In the genomic region with DNA sequence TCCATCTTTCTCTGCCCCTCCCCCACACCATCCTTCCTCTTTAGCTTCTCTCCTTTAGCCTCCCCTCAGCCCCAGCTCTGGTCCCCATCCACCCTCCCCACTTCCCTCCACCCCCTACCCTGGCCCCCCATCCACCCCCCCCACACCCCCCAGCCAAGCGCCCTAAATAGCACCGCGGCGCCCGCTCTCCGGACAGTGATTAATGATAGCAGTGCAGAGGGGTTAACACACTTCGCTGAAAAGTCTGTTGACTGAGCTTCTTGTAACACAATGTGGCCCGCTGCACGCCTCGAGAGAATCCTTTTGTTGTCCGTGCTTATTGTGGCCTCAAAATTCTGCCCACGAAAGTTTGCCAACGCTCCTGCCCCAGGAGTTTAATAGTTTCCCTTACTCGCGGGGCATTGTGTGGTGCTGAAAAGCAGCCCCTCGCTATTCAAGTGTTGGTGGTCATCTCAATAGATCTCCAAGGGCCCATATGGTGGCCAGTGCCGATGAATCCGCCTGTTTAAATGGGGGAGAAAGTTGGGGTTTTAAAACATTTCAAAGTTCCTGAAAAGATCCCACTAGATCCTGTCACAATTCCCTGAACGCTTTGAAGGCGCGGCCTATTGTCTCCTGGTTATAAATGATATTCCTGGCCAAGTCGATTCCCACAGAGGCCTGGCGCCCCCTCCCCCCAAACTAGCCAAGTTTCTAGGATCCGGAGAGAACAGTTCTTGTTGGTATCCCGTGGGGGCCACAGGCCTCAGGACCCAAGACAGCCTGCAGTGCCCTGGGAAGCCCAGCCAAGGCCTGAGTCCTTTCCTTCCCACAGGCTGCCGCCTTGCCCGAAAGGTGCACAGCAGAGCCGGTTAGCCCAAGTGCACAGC, we compare ENCODE assay signal across 8 mouse cellular contexts. TPM values are rescaled to one million over a fixed set of nuclear protein-coding genes. Genes with fewer than 3 reads are reported as not detected.
DNase-seq lines count a peak whose midpoint lies in the region; ATAC-seq and TF ChIP-seq lines count a peak whose summit lies in the region.
"Had no signal": no experiment of that assay in that cellular context is flagged by ENCODE, and none has a peak within 500 bp of the region (broad histone marks: within the 10 kb centered on the region; RNA-seq: fewer than 3 reads in every experiment).

No protein-coding gene starts in this region.

- peak overlapping the region; percentile 19 for H3K4me3 ChIP-seq in cerebellum, adult 2 months (replicated peaks; ENCODE audit: insufficient read depth, low read depth, low read length)
- H3K4me3 ChIP-seq in forebrain, embryonic 12.5 days (replicated peaks), result peak overlapping the region; percentile 28
- peak overlapping the region; percentile 47 for H3K4me3 ChIP-seq in midbrain, embryonic 10.5 days
- H3K4me3 ChIP-seq: lung, embryonic 15.5 days had no signal

- H3K4me1 ChIP-seq in cerebellum, adult 2 months (ENCODE audit: control insufficient read depth, insufficient read depth, low read length), result peaks cover 17% of the 10 kb centered on the region
- peaks cover 61% of the 10 kb centered on the region for H3K4me1 ChIP-seq in forebrain, embryonic 12.5 days
- H3K4me1 ChIP-seq in midbrain, embryonic 10.5 days, result peaks cover 70% of the 10 kb centered on the region

- peak overlapping the region; percentile 99 for H3K27ac ChIP-seq in cerebellum, adult 2 months (ENCODE audit: insufficient read depth, low read length)
- H3K27ac ChIP-seq in forebrain, embryonic 12.5 days, result peak overlapping the region; percentile 91
- H3K27ac ChIP-seq in midbrain, embryonic 10.5 days (replicated peaks), result peak overlapping the region; percentile 80
- H3K27ac ChIP-seq: lung, embryonic 15.5 days had no signal

- peak overlapping the region; percentile 48 for H3K9ac ChIP-seq in forebrain, embryonic 12.5 days
- H3K9ac ChIP-seq: lung, embryonic 15.5 days had no signal

- H3K27me3 ChIP-seq in cerebellum, adult 2 months (ENCODE audit: control insufficient read depth, insufficient read depth, low read length), result no peaks in the 10 kb centered on the region
- H3K27me3 ChIP-seq in forebrain, embryonic 12.5 days, result peaks cover 62% of the 10 kb centered on the region
- H3K27me3 ChIP-seq in midbrain, embryonic 10.5 days (ENCODE audit: low read depth, poor library complexity, severe bottlenecking), result peaks cover 100% of the 10 kb centered on the region

- no peaks in the 10 kb centered on the region for H3K9me3 ChIP-seq in forebrain, embryonic 12.5 days
- H3K9me3 ChIP-seq in midbrain, embryonic 10.5 days (replicated peaks), result no peaks in the 10 kb centered on the region
- H3K9me3 ChIP-seq: lung, embryonic 15.5 days had no signal

- peak; percentile 38 for DNase-seq in R1 (ENCODE audit: low read depth, low spot score)
- DNase-seq in cerebellum, adult 2 months, result peak; percentile 67 to 72
- peak; percentile 66 for DNase-seq in midbrain, embryonic 10.5 days (ENCODE audit: low spot score)
- no peak for DNase-seq in frontal cortex, adult 2 months (ENCODE audit: extremely low spot score in 1 of 2, low spot score in 1 of 2)
- DNase-seq in lung, postnatal 14 days, result no peak

- H3K36me3 ChIP-seq in forebrain, embryonic 12.5 days (replicated peaks), result peaks cover 42% of the 10 kb centered on the region
- peaks cover 16% of the 10 kb centered on the region for H3K36me3 ChIP-seq in midbrain, embryonic 10.5 days
- H3K36me3 ChIP-seq: lung, embryonic 15.5 days had no signal

- WGBS in cerebellum, adult 2 months, result 9% methylated on average over 28 of the region's 28 CpGs
- under 1% methylated on average over 28 of the region's 28 CpGs for WGBS in forebrain, embryonic 12.5 days
- 1% methylated on average over 28 of the region's 28 CpGs for WGBS in midbrain, embryonic 10.5 days

- H3K4me2 ChIP-seq in forebrain, embryonic 12.5 days, result peak overlapping the region; percentile 59
- H3K4me2 ChIP-seq: lung, embryonic 15.5 days had no signal

- no peak for TF ChIP-seq POLR2A in cerebellum, adult 2 months (IDR thresholded peaks at IDR 0.05; ENCODE audit: borderline replicate concordance, insufficient read depth, low read length)

- TF ChIP-seq CTCF in cerebellum, adult 2 months (IDR thresholded peaks at IDR 0.05; ENCODE audit: borderline replicate concordance, insufficient read depth, low read depth, low read length), result no peak

- ATAC-seq in forebrain, embryonic 12.5 days (ENCODE audit: low FRiP score), result peak; percentile 37
- ATAC-seq in erythroid progenitor cell, adult 5-6 weeks (replicated peaks; ENCODE audit: low FRiP score, poor library complexity, severe bottlenecking), result no peak

RNA-seq across cellular contexts. Expression of a gene that starts 21.3 kb away (rescaled TPM):
- polyA plus RNA-seq in cerebellum, adult 2 months (2012; rRNA removed), result 84.5 and 103 TPM in 2 replicates
- polyA plus RNA-seq in forebrain, embryonic 12.5 days (2016; fragmentation: Nextera tagmentation; extraction: Ambion mirVana), result 110 and 111 TPM in 2 replicates
- 39.0 and 40.1 TPM in 2 replicates for polyA plus RNA-seq in midbrain, embryonic 10.5 days (2016; fragmentation: Nextera tagmentation; extraction: Ambion mirVana)
- 40.3 and 47.5 TPM in 2 replicates for polyA plus RNA-seq in frontal cortex, adult 2 months (2012; rRNA removed)
- not detected in 2 replicates for total RNA-seq in erythroid progenitor cell, adult 5-6 weeks (2015; ENCODE audit: low replicate concordance)
- total RNA-seq in erythroid progenitor cell, adult 5-6 weeks (2017; ENCODE audit: low replicate concordance), result not detected in 2 replicates
- polyA plus RNA-seq: lung, embryonic 15.5 days had no signal

Comparison
In these comparisons a context has a peak if more than half of its experiments do, and no peak if none do; other contexts are left out.
1. DNase-seq: peak in R1 (single experiment), cerebellum, adult 2 months (2 of 2) and midbrain, embryonic 10.5 days (single experiment); none in frontal cortex, adult 2 months (0 of 2) and lung, postnatal 14 days (single experiment).
2. Peak in every context shown above with its lines, with median percentiles within 50 percentile points of each other: H3K27ac ChIP-seq and H3K4me3 ChIP-seq.